Mouse (Mus musculus): Measurements from ENCODE around the gene Tox3. TPM values are rescaled to one million over a fixed set of nuclear protein-coding genes. Genes with fewer than 3 reads are reported as not detected.

Tox3 gene
- polyA plus RNA-seq (2012; rRNA removed), result 13.8 and 17.3 TPM in 2 replicates

GRCm38 (mm10) chr8:90348178-90348925, at the start of gene Tox3:
Tox3 (minus strand) TSS chr8:90348343.
- DNase-seq, result peak; percentile 58
- peak within 1 kb of the TSS; percentile 94 for H3K4me3 ChIP-seq (replicated peaks; ENCODE audit: extremely low read depth, low read depth, low read length)
- 5% methylated on average over 55 of the region's 89 CpGs for WGBS
- TF ChIP-seq CTCF (IDR thresholded peaks at IDR 0.05; ENCODE audit: insufficient read depth, low read length) (no peak), POLR2A (IDR thresholded peaks at IDR 0.05; ENCODE audit: borderline replicate concordance, extremely low read depth, low read depth, low read length) (no peak)
- peaks cover 10% of the 10 kb centered on the region for H3K4me1 ChIP-seq (ENCODE audit: control insufficient read depth, insufficient read depth, low read length)

DNA sequence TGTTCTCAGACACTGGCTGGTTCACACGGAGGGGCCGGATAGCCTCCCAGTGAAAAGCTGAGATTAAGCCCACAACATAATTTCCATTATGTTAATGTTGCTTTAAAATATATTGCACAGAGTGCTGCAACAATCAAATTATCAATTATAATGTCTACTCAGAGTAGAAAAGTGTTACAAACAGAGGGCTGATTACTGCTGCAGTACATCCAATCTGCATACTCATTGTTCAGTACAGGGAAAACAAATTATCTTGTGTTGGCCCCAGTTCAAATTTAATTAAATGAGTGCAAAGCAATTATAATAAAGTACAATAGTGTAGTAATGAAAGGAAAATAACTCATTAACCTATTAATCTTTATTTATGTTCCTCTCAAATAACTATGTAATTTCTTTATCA, 44.5 kb upstream of the Tox3 start:
- Histone ChIP-seq H3K4me1 (ENCODE audit: control insufficient read depth, insufficient read depth, low read length) (no peaks in the 10 kb centered on the region), H3K4me3 (replicated peaks; ENCODE audit: extremely low read depth, low read depth, low read length) (no peak overlapping the region)
- no peak for DNase-seq
- TF ChIP-seq POLR2A (IDR thresholded peaks at IDR 0.05; ENCODE audit: borderline replicate concordance, extremely low read depth, low read depth, low read length) (no peak), CTCF (IDR thresholded peaks at IDR 0.05; ENCODE audit: insufficient read depth, low read length) (no peak)
- WGBS, result 93% methylated on average over 2 of the region's 2 CpGs

DNA sequence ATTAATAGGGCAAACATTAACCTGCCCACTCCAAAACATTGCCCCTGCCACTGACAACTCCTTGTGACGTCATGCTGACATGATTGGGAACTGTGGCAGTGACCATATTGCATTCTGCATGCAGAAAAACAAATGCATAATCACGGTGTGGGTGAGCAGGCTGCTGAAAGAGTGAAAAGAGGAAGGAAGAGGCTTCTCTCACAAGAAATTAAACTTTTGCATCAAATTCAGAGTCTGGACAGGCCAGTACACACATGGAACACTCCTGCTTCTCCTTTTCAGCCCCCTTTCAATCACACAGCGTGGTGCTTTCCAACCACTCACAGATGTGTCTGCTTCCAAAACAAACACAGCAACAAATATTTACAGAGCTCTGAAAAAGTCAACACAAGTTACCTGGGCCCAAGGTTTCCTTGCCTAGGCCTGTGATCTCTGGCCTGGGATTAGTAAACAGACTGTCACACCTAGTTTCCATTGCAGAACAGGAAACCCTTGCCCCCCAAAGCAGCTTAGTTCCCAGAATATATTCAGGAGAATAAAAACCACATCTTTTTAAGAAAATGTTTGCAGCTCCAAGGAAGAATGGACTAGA, 43.4 kb upstream of the Tox3 start:
- DNase-seq, result peak; percentile 11
- 53% methylated on average over 3 of the region's 3 CpGs for WGBS
- TF ChIP-seq POLR2A (IDR thresholded peaks at IDR 0.05; ENCODE audit: borderline replicate concordance, extremely low read depth, low read depth, low read length), result no peak
- TF ChIP-seq CTCF (IDR thresholded peaks at IDR 0.05; ENCODE audit: insufficient read depth, low read length), result no peak

GRCm38 (mm10) chr8:90390827-90391226, 42.7 kb upstream of the Tox3 start:
- no peak for TF ChIP-seq POLR2A (IDR thresholded peaks at IDR 0.05; ENCODE audit: borderline replicate concordance, extremely low read depth, low read depth, low read length)
- no peak for TF ChIP-seq CTCF (IDR thresholded peaks at IDR 0.05; ENCODE audit: insufficient read depth, low read length)
- 78% methylated on average over 1 of the region's 1 CpGs for WGBS
- Histone ChIP-seq H3K4me3 (replicated peaks; ENCODE audit: extremely low read depth, low read depth, low read length) (no peak overlapping the region), H3K4me1 (ENCODE audit: control insufficient read depth, insufficient read depth, low read length) (no peaks in the 10 kb centered on the region)
- DNase-seq, result no peak

More for the DNA sequence above, 43.4 kb upstream of the Tox3 start:
- Histone ChIP-seq H3K4me3 (replicated peaks; ENCODE audit: extremely low read depth, low read depth, low read length) (no peak overlapping the region), H3K4me1 (ENCODE audit: control insufficient read depth, insufficient read depth, low read length) (no peaks in the 10 kb centered on the region)

- TF ChIP-seq POLR2A (IDR thresholded peaks at IDR 0.05; ENCODE audit: borderline replicate concordance, extremely low read depth, low read depth, low read length), result no peak
- TF ChIP-seq CTCF (IDR thresholded peaks at IDR 0.05; ENCODE audit: insufficient read depth, low read length), result no peak
- H3K4me1 ChIP-seq (ENCODE audit: control insufficient read depth, insufficient read depth, low read length), result 0 out of 2 replicates have a peak, but pooled peaks cover 2% of the 10 kb centered on the region
- 68% methylated on average over 6 of the region's 6 CpGs for WGBS
- no peak for DNase-seq
- H3K4me3 ChIP-seq (replicated peaks; ENCODE audit: extremely low read depth, low read depth, low read length), result no peak overlapping the region
Observed at GRCm38 (mm10) chr8:90379064-90379463, 30.9 kb upstream of the Tox3 start.

DNA sequence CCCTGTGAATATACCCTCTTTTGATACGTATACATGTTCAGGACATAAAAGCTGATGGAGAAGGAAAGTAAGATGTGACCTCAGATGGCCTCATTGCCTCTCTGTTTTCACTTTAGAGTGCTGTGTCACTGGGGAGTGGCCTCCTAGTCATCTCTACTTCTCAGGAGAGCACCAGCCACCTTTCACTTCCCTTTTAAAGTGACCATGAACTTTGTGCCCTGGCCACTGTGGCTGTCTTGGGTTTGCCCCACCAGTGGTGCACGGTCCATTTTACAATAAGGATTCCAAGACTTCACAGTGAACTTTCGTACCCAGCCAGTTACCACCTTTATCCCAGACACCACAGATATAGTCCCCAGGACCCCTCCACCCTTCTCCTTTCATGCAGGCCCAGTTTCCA, 29.9 kb upstream of the Tox3 start:
- TF ChIP-seq POLR2A (IDR thresholded peaks at IDR 0.05; ENCODE audit: borderline replicate concordance, extremely low read depth, low read depth, low read length) (no peak), CTCF (IDR thresholded peaks at IDR 0.05; ENCODE audit: insufficient read depth, low read length) (no peak)
- Histone ChIP-seq H3K4me3 (replicated peaks; ENCODE audit: extremely low read depth, low read depth, low read length) (no peak overlapping the region), H3K4me1 (ENCODE audit: control insufficient read depth, insufficient read depth, low read length) (0 out of 2 replicates have a peak, but pooled peaks cover 2% of the 10 kb centered on the region)
- no peak for DNase-seq
- 88% methylated on average over 3 of the region's 3 CpGs for WGBS

DNA sequence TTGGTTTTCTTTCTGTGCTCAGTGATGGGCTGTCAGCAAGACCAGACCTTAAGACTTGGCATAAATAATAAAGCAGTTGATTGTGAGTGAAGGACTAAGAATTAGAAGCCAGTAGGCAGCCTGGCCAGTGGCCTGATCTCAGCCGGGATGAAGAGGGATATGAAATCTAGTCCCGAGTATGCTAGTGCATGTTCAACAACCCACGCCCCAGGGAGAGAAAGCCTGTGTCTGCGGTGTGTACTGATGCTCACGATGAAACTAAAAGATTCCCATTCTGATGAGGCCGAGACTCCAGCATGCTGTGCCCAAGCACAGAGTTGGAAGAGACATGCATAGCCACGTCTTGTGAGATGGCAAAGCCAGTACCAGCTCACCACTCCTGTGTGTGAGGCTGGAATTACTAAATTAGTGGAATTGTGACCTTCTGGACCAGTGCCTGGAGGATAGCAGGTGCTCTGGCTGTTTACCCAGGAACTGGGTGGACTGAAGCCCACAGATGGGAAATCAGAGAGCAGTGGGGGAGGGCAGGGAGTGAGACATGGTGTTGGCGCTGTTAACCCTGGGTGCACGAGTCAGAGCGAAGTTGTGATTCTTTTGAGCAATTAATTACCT, 23.6 kb upstream of the Tox3 start:
- Histone ChIP-seq H3K4me3 (replicated peaks; ENCODE audit: extremely low read depth, low read depth, low read length) (no peak overlapping the region), H3K4me1 (ENCODE audit: control insufficient read depth, insufficient read depth, low read length) (no peaks in the 10 kb centered on the region)
- TF ChIP-seq CTCF (IDR thresholded peaks at IDR 0.05; ENCODE audit: insufficient read depth, low read length) (no peak), POLR2A (IDR thresholded peaks at IDR 0.05; ENCODE audit: borderline replicate concordance, extremely low read depth, low read depth, low read length) (no peak)
- 82% methylated on average over 10 of the region's 10 CpGs for WGBS
- no peak for DNase-seq

- DNase-seq, result no peak
- 23% methylated on average over 3 of the region's 3 CpGs for WGBS
- TF ChIP-seq CTCF (IDR thresholded peaks at IDR 0.05; ENCODE audit: insufficient read depth, low read length) (no peak), POLR2A (IDR thresholded peaks at IDR 0.05; ENCODE audit: borderline replicate concordance, extremely low read depth, low read depth, low read length) (no peak)
- Histone ChIP-seq H3K4me3 (replicated peaks; ENCODE audit: extremely low read depth, low read depth, low read length) (no peak overlapping the region), H3K4me1 (ENCODE audit: control insufficient read depth, insufficient read depth, low read length) (no peaks in the 10 kb centered on the region)
Observed at GRCm38 (mm10) chr8:90369876-90370275, 21.7 kb upstream of the Tox3 start.

DNA sequence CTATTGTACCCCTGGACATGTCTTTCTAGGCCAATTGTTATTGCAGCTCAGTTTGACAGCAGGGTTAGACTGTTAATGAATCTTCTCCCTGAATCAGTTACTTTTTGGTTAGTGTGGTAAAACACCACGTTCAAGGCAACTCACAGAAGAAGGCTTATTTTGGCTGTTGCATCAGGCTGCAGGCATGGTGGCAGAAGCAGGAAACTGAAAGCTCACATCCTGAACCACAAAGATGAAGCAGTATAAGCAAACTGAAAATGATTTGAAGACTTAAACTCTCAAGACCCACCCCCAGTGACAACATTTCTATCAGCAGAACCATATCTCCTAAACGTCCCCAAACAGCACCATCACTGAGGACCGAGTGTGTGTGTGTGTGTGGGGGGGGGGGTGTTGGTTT, 8.6 kb upstream of the Tox3 start:
- Histone ChIP-seq H3K4me3 (replicated peaks; ENCODE audit: extremely low read depth, low read depth, low read length) (no peak overlapping the region), H3K4me1 (ENCODE audit: control insufficient read depth, insufficient read depth, low read length) (peaks cover 3% of the 10 kb centered on the region)
- TF ChIP-seq CTCF (IDR thresholded peaks at IDR 0.05; ENCODE audit: insufficient read depth, low read length) (no peak), POLR2A (IDR thresholded peaks at IDR 0.05; ENCODE audit: borderline replicate concordance, extremely low read depth, low read depth, low read length) (no peak)
- DNase-seq, result no peak
- 35% methylated on average over 3 of the region's 3 CpGs for WGBS

Data from lung, adult 2 months (tissue).